8 mouse cellular contexts compared by ENCODE assay signal in the genomic region with DNA sequence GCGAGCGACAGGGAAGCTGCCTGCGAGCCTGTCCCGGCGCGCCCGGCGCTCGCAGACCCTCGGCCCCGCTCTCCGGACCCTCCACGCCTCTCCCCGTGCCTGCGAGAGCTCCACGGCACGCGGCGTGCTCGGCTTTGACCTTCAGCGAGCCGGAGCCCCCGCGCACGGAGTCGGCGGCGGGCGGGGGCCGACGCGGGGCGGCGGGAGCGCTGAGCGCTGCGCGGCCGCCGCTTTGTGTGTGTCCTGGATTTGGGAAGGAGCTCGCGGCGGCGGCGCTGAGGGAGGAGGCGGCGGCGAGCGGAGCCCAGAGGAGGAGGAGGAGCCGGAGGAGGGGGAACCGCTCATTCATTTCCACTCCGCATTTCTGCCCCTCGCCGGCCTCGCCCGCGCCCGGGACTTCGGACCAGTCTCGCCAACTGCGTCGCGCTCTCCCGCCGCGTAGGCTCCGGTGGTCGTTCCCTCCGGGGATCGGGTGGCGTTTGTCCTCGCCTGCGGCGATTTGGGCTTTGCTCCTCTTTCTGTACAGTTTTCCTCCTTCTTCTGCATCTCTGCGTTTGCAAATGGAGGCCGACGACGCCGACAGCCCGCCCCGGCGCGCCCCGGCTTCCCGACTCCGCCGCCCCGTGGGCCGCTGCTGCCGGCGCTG. TPM values are rescaled to one million over a fixed set of nuclear protein-coding genes. Genes with fewer than 3 reads are reported as not detected.
DNase-seq lines count a peak whose midpoint lies in the region; ATAC-seq and TF ChIP-seq lines count a peak whose summit lies in the region.

No protein-coding gene starts in this region.

- H3K9ac ChIP-seq in intestine, embryonic 15.5 days = peak overlapping the region; percentile 88
- peak overlapping the region; percentile 96 for H3K9ac ChIP-seq in midbrain, embryonic 11.5 days (ENCODE audit: low read length)

- TF ChIP-seq CTCF in cortical plate, adult 2 months (IDR thresholded peaks at IDR 0.05; ENCODE audit: extremely low read depth, insufficient read depth, low read length) = no peak
- no peak for TF ChIP-seq CTCF in small intestine, adult 2 months (IDR thresholded peaks at IDR 0.05; ENCODE audit: extremely low read depth, insufficient read length, insufficient replicate concordance, low read depth, low read length)

- no peak for TF ChIP-seq POLR2A in cortical plate, adult 2 months (IDR thresholded peaks at IDR 0.05; ENCODE audit: extremely low read depth, insufficient read depth, low read length)
- TF ChIP-seq POLR2A in small intestine, adult 2 months (IDR thresholded peaks at IDR 0.05; ENCODE audit: low read depth, low read length) = no peak

- peaks cover 2% of the 10 kb centered on the region for H3K4me1 ChIP-seq in cortical plate, adult 2 months (ENCODE audit: control insufficient read depth, insufficient read depth, low read length)
- H3K4me1 ChIP-seq in intestine, embryonic 15.5 days (replicated peaks) = peaks cover 12% of the 10 kb centered on the region; the same call in 1 of the 2 replicates
- peaks cover 10% of the 10 kb centered on the region for H3K4me1 ChIP-seq in midbrain, embryonic 11.5 days (ENCODE audit: control insufficient read depth, insufficient read depth, low read length)
- H3K4me1 ChIP-seq in small intestine, adult 2 months (ENCODE audit: control insufficient read depth, insufficient read depth, insufficient read length, low read length) = peaks cover 11% of the 10 kb centered on the region; the same call in 1 of the 2 replicates

- H3K27ac ChIP-seq in cortical plate, adult 2 months (ENCODE audit: insufficient read depth, low read length) = peak overlapping the region; percentile 100
- peak overlapping the region; percentile 100 for H3K27ac ChIP-seq in intestine, embryonic 15.5 days
- H3K27ac ChIP-seq in midbrain, embryonic 11.5 days (ENCODE audit: low read depth, low read length) = peak overlapping the region; percentile 99
- H3K27ac ChIP-seq in small intestine, adult 2 months (ENCODE audit: insufficient read depth, low read depth, low read length) = peak overlapping the region; percentile 61

- WGBS in intestine, embryonic 15.5 days = under 1% methylated on average over 87 of the region's 91 CpGs
- under 1% methylated on average over 84 of the region's 91 CpGs for WGBS in midbrain, embryonic 11.5 days
- under 1% methylated on average over 89 of the region's 91 CpGs for WGBS in small intestine, adult 2 months

- intact Hi-C loops in gastrocnemius, postnatal 14 days (cut with DNase I; ENCODE audit: low total_unique reads) = loop anchor here (2.0 kb wide), 1 partner anchor 177 kb away; no protein-coding TSS in a partner anchor
- intact Hi-C loops in left cerebral cortex, postnatal 4 days (cut with DNase I) = loop anchor here (2.0 to 5.0 kb wide), 2 partner anchors 150 to 177 kb away; no protein-coding TSS in a partner anchor

- H3K36me3 ChIP-seq in intestine, embryonic 15.5 days = no peaks in the 10 kb centered on the region
- no peaks in the 10 kb centered on the region for H3K36me3 ChIP-seq in midbrain, embryonic 11.5 days (ENCODE audit: control insufficient read depth, insufficient read depth, low read length)
- H3K36me3 ChIP-seq in small intestine, adult 2 months (ENCODE audit: control insufficient read depth, insufficient read depth, low read length) = no peaks in the 10 kb centered on the region

- no peaks in the 10 kb centered on the region for H3K9me3 ChIP-seq in intestine, embryonic 15.5 days
- H3K9me3 ChIP-seq in midbrain, embryonic 11.5 days (ENCODE audit: control insufficient read depth, low read length) = no peaks in the 10 kb centered on the region

- ATAC-seq in intestine, embryonic 15.5 days = peak; percentile 62
- ATAC-seq in midbrain, embryonic 11.5 days (ENCODE audit: low FRiP score) = peak; percentile 59
- no peak for ATAC-seq in inflammation-experienced regulatory T-cells, adult 6 months

- H3K4me3 ChIP-seq in cortical plate, adult 2 months (ENCODE audit: insufficient read depth, low read length) = peak overlapping the region; percentile 96
- H3K4me3 ChIP-seq in intestine, embryonic 15.5 days (replicated peaks) = peak overlapping the region; percentile 84
- H3K4me3 ChIP-seq in midbrain, embryonic 11.5 days (ENCODE audit: low read depth, low read length) = peak overlapping the region; percentile 94
- peak overlapping the region; percentile 77 for H3K4me3 ChIP-seq in small intestine, adult 2 months (ENCODE audit: low read depth, low read length)

- H3K4me2 ChIP-seq in intestine, embryonic 15.5 days (replicated peaks) = peak overlapping the region; percentile 91
- peak overlapping the region; percentile 99 for H3K4me2 ChIP-seq in midbrain, embryonic 11.5 days

- DNase-seq in ZHBTc4 (ENCODE audit: low read depth, low spot score) = peak; percentile 89
- DNase-seq in gastrocnemius, postnatal 14 days = peak; percentile 85
- peak; percentile 82 for DNase-seq in left cerebral cortex, postnatal 4 days
- DNase-seq in midbrain, embryonic 11.5 days (ENCODE audit: low spot score, missing footprints) = peak; percentile 97

- no peaks in the 10 kb centered on the region for H3K27me3 ChIP-seq in intestine, embryonic 15.5 days (replicated peaks)
- no peaks in the 10 kb centered on the region for H3K27me3 ChIP-seq in midbrain, embryonic 11.5 days (ENCODE audit: control insufficient read depth, insufficient read depth, low read length)
- H3K27me3 ChIP-seq in small intestine, adult 2 months (ENCODE audit: control insufficient read depth, insufficient read depth, low read length) = peaks cover 10% of the 10 kb centered on the region

RNA-seq across cellular contexts. Expression of gene Igf1r, which starts 0.5 kb away (rescaled TPM):
- polyA plus RNA-seq in cortical plate, adult 2 months (2012; rRNA removed) = 22.7 TPM in 2 replicates
- 10 to 100 TPM; 13.1 to 14.0 TPM for total RNA-seq in gastrocnemius, postnatal 14 days (2021)
- polyA plus RNA-seq in intestine, embryonic 15.5 days (2015; fragmentation: Nextera tagmentation; extraction: Ambion mirVana) = 13.7 and 15.2 TPM in 2 replicates
- 10 to 100 TPM; 64.2 to 70.0 TPM for total RNA-seq in left cerebral cortex, postnatal 4 days (2021)
- polyA plus RNA-seq in midbrain, embryonic 11.5 days (2014; fragmentation: Nextera tagmentation; extraction: Ambion mirVana) = 20.0 and 20.8 TPM in 2 replicates
- 2.1 and 2.6 TPM in 2 replicates for polyA plus RNA-seq in small intestine, adult 2 months (2012; rRNA removed)
- polyA plus RNA-seq in inflammation-experienced regulatory T-cells, adult 6 months (2017; shearing (Covaris generic)) = 10 to 100 TPM in 2 of 3 experiments, 1 to 10 TPM in 1; 2.5 to 33.9 (median 25.9) TPM
